19 mouse cellular contexts compared by ENCODE assay signal in genomic region chr4:42932229-42932969, GRCm38 (mm10). TPM values are rescaled to one million over a fixed set of nuclear protein-coding genes. Genes with fewer than 3 reads are reported as not detected.
DNase-seq lines count a peak whose midpoint lies in the region; ATAC-seq and TF ChIP-seq lines count a peak whose summit lies in the region.
"Had no signal": no experiment of that assay in that cellular context is flagged by ENCODE, and none has a peak within 500 bp of the region (broad histone marks: within the 10 kb centered on the region; RNA-seq: fewer than 3 reads in every experiment).

No protein-coding gene starts in this region.

- no peak overlapping the region for H3K9ac ChIP-seq in kidney, embryonic 16.5 days (replicated peaks; ENCODE audit: low read length)
- H3K9ac ChIP-seq in heart, embryonic 11.5 days (ENCODE audit: low read depth, low read length): no peak overlapping the region
- 0 out of 2 replicates have a peak overlapping the region, but pooled peaks have one; percentile 8 for H3K9ac ChIP-seq in heart, postnatal 0 days (replicated peaks; ENCODE audit: low read depth, low read length)
- no peak overlapping the region for H3K9ac ChIP-seq in liver, postnatal 0 days (replicated peaks)
- H3K9ac ChIP-seq: forebrain, embryonic 12.5 days; limb, embryonic 12.5 days; liver, embryonic 13.5 days; midbrain, embryonic 15.5 days had no signal

- no peak for TF ChIP-seq CTCF in gastrocnemius, adult 2 months (IDR thresholded peaks at IDR 0.05)
- TF ChIP-seq CTCF in heart, postnatal 0 days (IDR thresholded peaks at IDR 0.05; ENCODE audit: low read depth): no peak
- no peak for TF ChIP-seq CTCF in liver, postnatal 0 days (IDR thresholded peaks at IDR 0.05; ENCODE audit: low read depth)

- intact Hi-C loops in gastrocnemius, adult 2 months (cut with DNase I): no loop called here

- no peak for DNase-seq in gastrocnemius, adult 2 months
- DNase-seq in gastrocnemius, postnatal 10 days: no peak
- DNase-seq in kidney, postnatal 14 days: peak; percentile 28
- DNase-seq in heart, postnatal 0 days (ENCODE audit: low spot score): peak; percentile 74
- no peak for DNase-seq in liver, postnatal 0 days
- DNase-seq: adrenal gland, adult 2 months; embryo, embryonic 11 days; liver, embryonic 13.5 days; lung, postnatal 10 days had no signal

- no peak for ATAC-seq in kidney, embryonic 16.5 days (ENCODE audit: low FRiP score, low TSS enrichment)
- 0 out of 2 replicates have a peak, but pooled peaks have one; percentile 22 for ATAC-seq in heart, embryonic 11.5 days (replicated peaks; ENCODE audit: insufficient number of reproducible peaks, low FRiP score, low TSS enrichment)
- ATAC-seq in heart, postnatal 0 days (ENCODE audit: insufficient read depth, low read depth): peak; percentile 76
- no peak for ATAC-seq in liver, postnatal 0 days

- peaks cover 6% of the 10 kb centered on the region; the same call in 1 of the 2 replicates for H3K4me1 ChIP-seq in kidney, embryonic 16.5 days (ENCODE audit: insufficient read depth, low read length)
- H3K4me1 ChIP-seq in heart, embryonic 11.5 days (ENCODE audit: control insufficient read depth, insufficient read depth, low read length): peaks cover 10% of the 10 kb centered on the region; the same call in 1 of the 2 replicates
- H3K4me1 ChIP-seq in heart, postnatal 0 days (ENCODE audit: control insufficient read depth, insufficient read depth): peaks cover 13% of the 10 kb centered on the region
- H3K4me1 ChIP-seq in liver, postnatal 0 days (ENCODE audit: insufficient read depth): 0 out of 2 replicates have a peak, but pooled peaks cover 2% of the 10 kb centered on the region
- H3K4me1 ChIP-seq: midbrain, embryonic 15.5 days had no signal

- no peak overlapping the region for H3K4me2 ChIP-seq in kidney, embryonic 16.5 days (replicated peaks; ENCODE audit: low read depth, low read length)
- H3K4me2 ChIP-seq in heart, embryonic 11.5 days: no peak overlapping the region; the same call in 1 of the 2 replicates
- H3K4me2 ChIP-seq in heart, postnatal 0 days (ENCODE audit: low read depth, low read length): no peak overlapping the region
- no peak overlapping the region for H3K4me2 ChIP-seq in liver, postnatal 0 days (ENCODE audit: low read depth, low read length)
- H3K4me2 ChIP-seq: limb, embryonic 12.5 days; liver, embryonic 13.5 days; midbrain, embryonic 15.5 days had no signal

- no peak overlapping the region for H3K4me3 ChIP-seq in gastrocnemius, adult 2 months
- no peak overlapping the region for H3K4me3 ChIP-seq in kidney, embryonic 16.5 days (ENCODE audit: low read length)
- H3K4me3 ChIP-seq in heart, embryonic 11.5 days (ENCODE audit: low read depth, low read length): no peak overlapping the region
- H3K4me3 ChIP-seq in heart, postnatal 0 days (ENCODE audit: low read depth, low read length): no peak overlapping the region
- no peak overlapping the region for H3K4me3 ChIP-seq in liver, postnatal 0 days (ENCODE audit: low read depth, low read length)
- H3K4me3 ChIP-seq: forebrain, embryonic 12.5 days; layer of hippocampus, adult 2 months; limb, embryonic 12.5 days; liver, embryonic 13.5 days; midbrain, embryonic 15.5 days had no signal

- H3K27ac ChIP-seq in gastrocnemius, adult 2 months: 0 out of 2 replicates have a peak overlapping the region, but pooled peaks have one; percentile 16
- H3K27ac ChIP-seq in kidney, embryonic 16.5 days (ENCODE audit: low read length): no peak overlapping the region
- peak overlapping the region; percentile 86 for H3K27ac ChIP-seq in heart, embryonic 11.5 days (ENCODE audit: low read depth, low read length)
- peak overlapping the region; percentile 95 for H3K27ac ChIP-seq in heart, postnatal 0 days (ENCODE audit: low read depth)
- H3K27ac ChIP-seq in liver, postnatal 0 days (ENCODE audit: low read depth): no peak overlapping the region
- H3K27ac ChIP-seq: forebrain, embryonic 12.5 days; kidney, postnatal 0 days; layer of hippocampus, adult 2 months; limb, embryonic 12.5 days; liver, embryonic 13.5 days; midbrain, embryonic 15.5 days had no signal

- no peak for TF ChIP-seq EP300 in heart, postnatal 0 days (IDR thresholded peaks at IDR 0.05; ENCODE audit: low read depth)
- TF ChIP-seq EP300 in liver, postnatal 0 days (IDR thresholded peaks at IDR 0.05; ENCODE audit: low read depth): no peak

- H3K27me3 ChIP-seq in kidney, embryonic 16.5 days (ENCODE audit: insufficient read depth, low read length): peaks cover 3% of the 10 kb centered on the region; the same call in 1 of the 2 replicates
- peaks cover 14% of the 10 kb centered on the region for H3K27me3 ChIP-seq in heart, embryonic 11.5 days (ENCODE audit: control insufficient read depth, insufficient read depth, low read length)
- no peaks in the 10 kb centered on the region for H3K27me3 ChIP-seq in heart, postnatal 0 days (ENCODE audit: control insufficient read depth, insufficient read depth, low read length)
- peaks cover 9% of the 10 kb centered on the region; the same call in 1 of the 2 replicates for H3K27me3 ChIP-seq in liver, postnatal 0 days (ENCODE audit: insufficient read depth, low read length)
- H3K27me3 ChIP-seq: midbrain, embryonic 15.5 days had no signal

- no peaks in the 10 kb centered on the region for H3K9me3 ChIP-seq in kidney, embryonic 16.5 days (ENCODE audit: low read length)
- H3K9me3 ChIP-seq in heart, embryonic 11.5 days (replicated peaks; ENCODE audit: control insufficient read depth, low read length): no peaks in the 10 kb centered on the region
- H3K9me3 ChIP-seq in heart, postnatal 0 days (replicated peaks; ENCODE audit: control insufficient read depth, low read length): no peaks in the 10 kb centered on the region
- H3K9me3 ChIP-seq in liver, postnatal 0 days (ENCODE audit: low read length): no peaks in the 10 kb centered on the region
- H3K9me3 ChIP-seq: forebrain, embryonic 12.5 days; limb, embryonic 12.5 days; liver, embryonic 13.5 days; midbrain, embryonic 15.5 days had no signal

- H3K36me3 ChIP-seq in kidney, embryonic 16.5 days (ENCODE audit: insufficient read depth, low read length): no peaks in the 10 kb centered on the region
- H3K36me3 ChIP-seq in heart, embryonic 11.5 days (ENCODE audit: control insufficient read depth, insufficient read depth, low read length): no peaks in the 10 kb centered on the region
- no peaks in the 10 kb centered on the region for H3K36me3 ChIP-seq in heart, postnatal 0 days (replicated peaks; ENCODE audit: control insufficient read depth, insufficient read depth, low read length)
- H3K36me3 ChIP-seq in liver, postnatal 0 days (replicated peaks; ENCODE audit: insufficient read depth, low read length): no peaks in the 10 kb centered on the region
- H3K36me3 ChIP-seq: forebrain, embryonic 12.5 days; limb, embryonic 12.5 days; liver, embryonic 13.5 days had no signal

- WGBS in kidney, embryonic 16.5 days: 66% methylated on average over 8 of the region's 8 CpGs
- 39% methylated on average over 8 of the region's 8 CpGs for WGBS in heart, embryonic 11.5 days (ENCODE audit: insufficient replicate concordance)
- 24% methylated on average over 8 of the region's 8 CpGs for WGBS in heart, postnatal 0 days
- WGBS in liver, postnatal 0 days (ENCODE audit: insufficient replicate concordance): 55% methylated on average over 8 of the region's 8 CpGs

RNA-seq across cellular contexts. Expression of gene Phf24, which starts 15.9 kb away (rescaled TPM):
- 1 to 10 TPM in 1 of 2 experiments, under 1 TPM in 1; 0.41 to 1.3 TPM for total RNA-seq in gastrocnemius, adult 2 months (2021)
- total RNA-seq in gastrocnemius, postnatal 10 days (2021): 1 to 10 TPM in 1 of 2 experiments, under 1 TPM in 1; 0.78 to 1.3 TPM
- polyA plus RNA-seq in kidney, embryonic 16.5 days (2015; fragmentation: Nextera tagmentation; extraction: Ambion mirVana): 0.44 and 0.79 TPM in 2 replicates
- 1.9 and 2.4 TPM in 2 replicates for polyA plus RNA-seq in heart, embryonic 11.5 days (2014; fragmentation: Nextera tagmentation; extraction: Ambion mirVana)
- 4.1 and 13.2 TPM in 2 replicates for total RNA-seq in heart, postnatal 0 days (2014; rRNA removed; ENCODE audit: low replicate concordance)
- polyA plus RNA-seq in heart, postnatal 0 days (2015; fragmentation: Nextera tagmentation; extraction: Ambion mirVana): 5.0 and 5.3 TPM in 2 replicates
- 0.11 and 0.12 TPM in 2 replicates for polyA plus RNA-seq in liver, postnatal 0 days (2015; fragmentation: Nextera tagmentation; extraction: Ambion mirVana)
- total RNA-seq: neutrophil, adult 5-6 weeks had no signal

RNA-seq across cellular contexts. Expression of gene Dnajb5, which starts 17.2 kb away (rescaled TPM):
- 100 to 1,000 TPM; 178 to 216 TPM for total RNA-seq in gastrocnemius, adult 2 months (2021)
- 100 to 1,000 TPM; 114 to 122 TPM for total RNA-seq in gastrocnemius, postnatal 10 days (2021)
- 7.3 and 7.5 TPM in 2 replicates for polyA plus RNA-seq in kidney, embryonic 16.5 days (2015; fragmentation: Nextera tagmentation; extraction: Ambion mirVana)
- polyA plus RNA-seq in heart, embryonic 11.5 days (2014; fragmentation: Nextera tagmentation; extraction: Ambion mirVana): 11.8 and 12.9 TPM in 2 replicates
- total RNA-seq in heart, postnatal 0 days (2014; rRNA removed; ENCODE audit: low replicate concordance): 41.8 and 59.1 TPM in 2 replicates
- 12.5 and 18.2 TPM in 2 replicates for polyA plus RNA-seq in heart, postnatal 0 days (2015; fragmentation: Nextera tagmentation; extraction: Ambion mirVana)
- 0.73 and 1.0 TPM in 2 replicates for polyA plus RNA-seq in liver, postnatal 0 days (2015; fragmentation: Nextera tagmentation; extraction: Ambion mirVana)

RNA-seq across cellular contexts. Expression of gene 1700022I11Rik, which starts 37.0 kb away (rescaled TPM):
- not detected for total RNA-seq in gastrocnemius, adult 2 months (2021)
- total RNA-seq in gastrocnemius, postnatal 10 days (2021): not detected
- polyA plus RNA-seq in kidney, embryonic 16.5 days (2015; fragmentation: Nextera tagmentation; extraction: Ambion mirVana): 0.39 and 1.7 TPM in 2 replicates
- 0.36 and 0.69 TPM in 2 replicates for polyA plus RNA-seq in heart, embryonic 11.5 days (2014; fragmentation: Nextera tagmentation; extraction: Ambion mirVana)
- not detected in 2 replicates for total RNA-seq in heart, postnatal 0 days (2014; rRNA removed; ENCODE audit: low replicate concordance)
- polyA plus RNA-seq in heart, postnatal 0 days (2015; fragmentation: Nextera tagmentation; extraction: Ambion mirVana): 0.19 and 0.41 TPM in 2 replicates
- polyA plus RNA-seq in liver, postnatal 0 days (2015; fragmentation: Nextera tagmentation; extraction: Ambion mirVana): 0.17 TPM in 1 of 2 replicates, not detected in the other
- total RNA-seq: adrenal gland, adult 2 months; gastrocnemius, adult 18-20 months; layer of hippocampus, adult 2 months had no signal
- polyA plus RNA-seq: adrenal gland, adult 2 months; small intestine, adult 2 months had no signal

RNA-seq across cellular contexts. Expression of gene Fam205c, which starts 58.4 kb away (rescaled TPM):
- under 1 TPM; 0.38 to 0.89 TPM for total RNA-seq in gastrocnemius, adult 2 months (2021)
- total RNA-seq in gastrocnemius, postnatal 10 days (2021): under 1 TPM; 0.38 to 0.63 TPM
- polyA plus RNA-seq in kidney, embryonic 16.5 days (2015; fragmentation: Nextera tagmentation; extraction: Ambion mirVana): 0.17 and 0.28 TPM in 2 replicates
- polyA plus RNA-seq in heart, embryonic 11.5 days (2014; fragmentation: Nextera tagmentation; extraction: Ambion mirVana): 0.46 TPM in 1 of 2 replicates, not detected in the other
- total RNA-seq in heart, postnatal 0 days (2014; rRNA removed; ENCODE audit: low replicate concordance): not detected in 2 replicates
- polyA plus RNA-seq in heart, postnatal 0 days (2015; fragmentation: Nextera tagmentation; extraction: Ambion mirVana): 0.18 and 0.23 TPM in 2 replicates
- 0.22 and 0.39 TPM in 2 replicates for polyA plus RNA-seq in liver, postnatal 0 days (2015; fragmentation: Nextera tagmentation; extraction: Ambion mirVana)
- total RNA-seq: neutrophil, adult 5-6 weeks had no signal
- polyA plus RNA-seq: adrenal gland, adult 2 months; limb, embryonic 12.5 days; small intestine, adult 2 months had no signal

Comparison
In these comparisons a context has a peak if more than half of its experiments do, and no peak if none do; other contexts are left out.
1. DNase-seq: peak in kidney, postnatal 14 days (single experiment) and heart, postnatal 0 days (single experiment); none in gastrocnemius, adult 2 months (single experiment), gastrocnemius, postnatal 10 days (single experiment) and liver, postnatal 0 days (single experiment).
2. H3K27ac ChIP-seq: peak in gastrocnemius, adult 2 months (single experiment), heart, embryonic 11.5 days (single experiment) and heart, postnatal 0 days (single experiment); none in kidney, embryonic 16.5 days (single experiment) and liver, postnatal 0 days (single experiment).
3. ATAC-seq: peak in heart, embryonic 11.5 days (single experiment) and heart, postnatal 0 days (single experiment); none in kidney, embryonic 16.5 days (single experiment) and liver, postnatal 0 days (single experiment).